Mouse (Mus musculus) layer of hippocampus, postnatal 25 days (tissue): Measurements from ENCODE around the gene Ttc39b. TPM values are rescaled to one million over a fixed set of nuclear protein-coding genes. Genes with fewer than 3 reads are reported as not detected.

ENCODE experiments used
- DNase-seq, 2 experiments: peaks; one replicate each; pipeline ENCODE4 v3.0.0; 2022; ENCODE audit warnings: mixed read lengths in 2 of 2, low spot score in 1 of 2; ENCODE audit errors: extremely low spot score in 1 of 2
- total RNA-seq, 2 experiments: library from RNA; stranded (reverse); gene quantifications; 2 replicates each; pipeline ENCODE4 v1.2.3; 2021

Ttc39b gene
- total RNA-seq, 2 experiments from 2014 or later, result 33.6 to 35.9 TPM

- no peak for DNase-seq
Observed at GRCm38 (mm10) chr4:83318758-83319157, 5.3 kb downstream of the Ttc39b start.

- no peak for DNase-seq
Observed at GRCm38 (mm10) chr4:83317826-83318348, 6.2 kb downstream of the Ttc39b start.

GRCm38 (mm10) chr4:83316718-83317117, 7.3 kb downstream of the Ttc39b start:
- no peak for DNase-seq

GRCm38 (mm10) chr4:83315930-83316329, 8.1 kb downstream of the Ttc39b start:
- no peak for DNase-seq

GRCm38 (mm10) chr4:83314922-83315881, 8.9 kb downstream of the Ttc39b start:
- DNase-seq, result no peak

- DNase-seq, result no peak
Observed at GRCm38 (mm10) chr4:83314261-83314793, 9.7 kb downstream of the Ttc39b start.

- DNase-seq, result no peak
Observed at GRCm38 (mm10) chr4:83312336-83312735, 11.7 kb downstream of the Ttc39b start.

- DNase-seq, result no peak
Observed at GRCm38 (mm10) chr4:83311481-83311880, 12.6 kb downstream of the Ttc39b start.

GRCm38 (mm10) chr4:83310990-83311389, 13.1 kb downstream of the Ttc39b start:
- DNase-seq, result no peak

GRCm38 (mm10) chr4:83308914-83309313, 15.1 kb downstream of the Ttc39b start:
- DNase-seq, result no peak

- no peak for DNase-seq
Observed at GRCm38 (mm10) chr4:83307686-83308469, 16.2 kb downstream of the Ttc39b start.

GRCm38 (mm10) chr4:83306879-83307278, 17.2 kb downstream of the Ttc39b start:
- no peak for DNase-seq

GRCm38 (mm10) chr4:83305099-83305498, 19.0 kb downstream of the Ttc39b start:
- no peak for DNase-seq

GRCm38 (mm10) chr4:83302887-83303827, 20.9 kb downstream of the Ttc39b start:
- peak in 1 of 2 experiments; percentile 64 for DNase-seq

GRCm38 (mm10) chr4:83302123-83302737, 21.8 kb downstream of the Ttc39b start:
- DNase-seq, result no peak

- no peak for DNase-seq
Observed at GRCm38 (mm10) chr4:83301713-83302112, 22.3 kb downstream of the Ttc39b start.

- DNase-seq, result peak in 1 of 2 experiments; percentile 45
Observed at GRCm38 (mm10) chr4:83284768-83285350, 39.2 kb downstream of the Ttc39b start.

GRCm38 (mm10) chr4:83283973-83284767, 39.9 kb downstream of the Ttc39b start:
- peak in 1 of 2 experiments; percentile 40 for DNase-seq
